ENCODE assay signal across 15 mouse cellular contexts in genomic region chr4:116111486-116111885, GRCm38 (mm10).
"Had no signal": no experiment of that assay in that cellular context is flagged by ENCODE, and none has a peak within 500 bp of the region (broad histone marks: within the 10 kb centered on the region; RNA-seq: fewer than 3 reads in every experiment).

No protein-coding gene starts in this region.

- H3K4me1 ChIP-seq: neural tube, embryonic 12.5 days; neural tube, embryonic 13.5 days; stomach, embryonic 15.5 days had no signal

- H3K27ac ChIP-seq: neural tube, embryonic 12.5 days; neural tube, embryonic 13.5 days; stomach, embryonic 15.5 days; stomach, postnatal 0 days had no signal

- H3K4me3 ChIP-seq: neural tube, embryonic 12.5 days; neural tube, embryonic 13.5 days; stomach, embryonic 15.5 days had no signal

- DNase-seq: right cerebral cortex, adult 18-20 months; right cerebral cortex, postnatal 14 days; right cerebral cortex, postnatal 25 days; right cerebral cortex, postnatal 4 days; spleen, adult 18-20 months; thymus, adult 18-20 months; thymus, adult 2 months; thymus, postnatal 14 days; thymus, postnatal 25 days; thymus, postnatal 36 days; thymus, postnatal 4 days had no signal

- H3K36me3 ChIP-seq: stomach, embryonic 15.5 days had no signal

- H3K9ac ChIP-seq: neural tube, embryonic 12.5 days; neural tube, embryonic 13.5 days; stomach, embryonic 15.5 days had no signal

- H3K4me2 ChIP-seq: neural tube, embryonic 12.5 days; neural tube, embryonic 13.5 days; stomach, embryonic 15.5 days had no signal

- H3K27me3 ChIP-seq: neural tube, embryonic 12.5 days; neural tube, embryonic 13.5 days; stomach, embryonic 15.5 days had no signal

- H3K9me3 ChIP-seq: neural tube, embryonic 12.5 days; neural tube, embryonic 13.5 days; stomach, embryonic 15.5 days had no signal
